Mouse (Mus musculus): Measurements from ENCODE around the gene Eif3f. TPM values are rescaled to one million over a fixed set of nuclear protein-coding genes. Genes with fewer than 3 reads are reported as not detected.

The Eif3f gene
- total RNA-seq, 2 experiments from 2014 or later: 79.2 to 85.2 TPM

DNA sequence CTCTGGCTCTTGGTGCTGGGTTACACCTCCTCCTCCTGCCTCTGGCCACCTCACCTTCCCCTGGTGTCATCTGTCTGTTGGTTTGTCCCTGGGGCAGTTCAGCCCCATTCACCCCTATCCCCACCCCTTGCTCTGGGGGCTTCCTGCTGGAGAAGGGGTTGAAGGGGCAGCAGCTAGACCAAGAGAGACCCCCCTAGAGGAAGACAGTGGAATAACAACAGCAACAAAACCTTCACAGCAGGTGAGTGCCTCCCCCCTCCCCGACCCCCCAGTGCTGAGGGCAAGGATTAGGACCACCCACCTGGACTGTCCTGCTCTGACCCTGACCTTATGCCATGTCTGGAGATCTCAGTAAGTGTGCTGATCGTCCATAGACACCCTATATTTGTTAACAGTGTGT, 31.8 kb downstream of the Eif3f start:
- no peak for DNase-seq (ENCODE audit: low spot score)
- intact Hi-C loops (cut with DNase I): loop anchor here (2.0 kb wide), 2 partner anchors 55 to 63 kb away; no protein-coding TSS in a partner anchor

DNA sequence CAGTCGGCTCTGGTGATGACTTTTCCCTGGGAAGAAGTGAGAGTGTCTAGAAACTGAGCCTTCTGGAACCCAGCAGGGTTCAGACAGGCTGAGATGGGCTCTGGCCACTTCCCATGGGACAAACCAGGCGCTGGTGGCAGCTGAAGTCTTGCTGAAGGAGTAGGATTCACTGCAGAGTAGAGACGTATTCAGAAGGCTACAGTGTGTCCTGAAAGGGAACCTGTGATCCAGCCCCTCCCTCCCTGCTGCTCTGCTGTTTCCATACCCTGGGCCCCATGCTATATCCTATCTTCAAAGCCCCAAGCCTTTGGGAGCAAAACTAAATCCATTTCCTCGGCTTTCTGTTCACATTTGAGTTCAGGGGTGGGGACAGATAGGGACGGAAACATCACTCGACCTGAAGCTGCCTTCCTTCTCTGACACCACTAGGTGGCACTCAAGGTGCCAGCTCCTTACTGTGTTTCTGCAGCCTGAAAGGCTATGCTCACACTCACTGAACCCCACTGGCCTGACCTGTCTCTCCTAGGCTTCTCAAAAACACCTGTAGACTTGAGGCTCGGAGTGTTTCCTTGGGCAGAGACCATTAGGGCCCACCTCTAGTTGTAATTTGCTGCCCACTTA, 32.6 kb downstream of the Eif3f start:
- DNase-seq (ENCODE audit: low spot score): no peak
- intact Hi-C loops (cut with DNase I): loop anchor here (2.0 kb wide), 2 partner anchors 54 to 62 kb away; no protein-coding TSS in a partner anchor

DNA sequence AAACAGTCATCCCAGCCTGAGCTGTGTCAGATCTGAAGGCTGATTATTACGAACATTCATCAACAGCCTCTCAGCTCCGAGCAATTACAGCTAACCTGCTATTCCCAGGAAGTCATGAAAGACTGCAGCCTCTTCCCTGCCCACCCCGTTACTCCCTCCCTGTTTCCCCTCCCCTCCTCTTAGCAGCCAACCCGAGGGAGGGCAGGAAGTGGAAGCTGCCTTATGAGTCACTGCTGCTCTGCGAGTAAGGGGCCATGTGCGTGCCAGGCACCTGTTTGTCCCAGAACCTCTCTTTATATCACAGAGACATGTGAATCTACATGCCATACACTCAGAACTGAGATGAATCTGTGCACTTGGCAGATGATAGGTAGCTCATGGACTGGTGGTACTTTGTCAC, 34.0 kb downstream of the Eif3f start:
- DNase-seq (ENCODE audit: low spot score): no peak
- intact Hi-C loops (cut with DNase I): no loop called here

DNA sequence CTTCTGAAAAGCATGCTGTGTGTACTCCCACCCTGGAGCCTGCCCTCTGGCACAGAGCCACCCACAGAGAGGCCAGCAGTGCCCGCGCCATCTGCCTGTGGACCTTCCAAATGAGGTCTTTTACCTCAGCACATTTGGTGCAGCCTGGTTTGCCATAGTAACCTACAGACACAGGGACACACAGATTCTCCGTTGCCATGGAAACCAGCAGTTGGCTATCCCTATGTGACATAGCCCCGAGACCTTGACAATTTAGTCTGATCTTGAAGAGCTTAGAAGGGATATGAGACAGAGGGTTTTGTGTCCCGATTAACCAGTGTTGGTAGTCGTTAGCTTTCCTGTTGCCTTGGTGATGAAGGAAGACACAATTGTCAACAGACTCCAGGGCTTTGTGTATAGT, 38.1 kb downstream of the Eif3f start:
- intact Hi-C loops (cut with DNase I): no loop called here
- DNase-seq (ENCODE audit: low spot score): no peak

DNA sequence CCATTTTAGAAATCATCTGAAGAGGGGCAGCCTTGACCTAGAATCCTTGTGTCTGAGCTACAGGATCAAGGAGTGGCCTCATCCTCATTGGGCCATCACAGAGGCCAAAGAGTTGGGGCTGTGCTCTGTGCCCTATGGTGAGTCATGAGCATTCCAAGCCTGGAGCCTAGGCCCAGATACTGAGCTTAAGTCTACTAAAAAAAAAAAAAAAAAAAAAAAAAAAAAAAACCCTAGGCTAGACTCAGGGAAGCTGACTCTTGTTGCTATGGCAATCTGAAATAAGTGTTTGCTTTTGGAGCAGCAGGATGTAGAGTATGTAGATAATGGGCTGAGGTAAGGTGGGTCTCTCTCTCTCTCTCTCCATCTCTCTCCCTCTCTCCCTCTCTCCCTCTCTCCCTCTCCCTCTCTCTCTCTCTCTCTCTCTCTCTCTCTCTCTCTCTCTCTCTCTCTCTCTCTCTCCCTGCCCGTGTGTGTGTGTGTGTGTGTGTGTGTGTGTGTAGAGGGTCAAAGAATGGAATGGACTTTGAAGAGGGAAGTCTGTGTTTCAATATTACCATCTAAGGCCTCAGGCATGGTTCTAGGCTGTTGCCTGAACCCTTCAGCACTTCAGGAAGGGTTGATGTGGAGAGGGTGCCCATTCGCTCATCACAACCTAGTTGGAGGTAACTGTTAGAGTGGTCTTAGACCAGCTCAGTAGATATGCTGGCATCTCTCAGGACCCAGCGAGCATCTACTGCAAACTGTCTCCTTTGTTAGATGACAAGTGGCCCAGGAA, 51.9 kb downstream of the Eif3f start:
- intact Hi-C loops (cut with DNase I): no loop called here
- no peak for DNase-seq (ENCODE audit: low spot score)

DNA sequence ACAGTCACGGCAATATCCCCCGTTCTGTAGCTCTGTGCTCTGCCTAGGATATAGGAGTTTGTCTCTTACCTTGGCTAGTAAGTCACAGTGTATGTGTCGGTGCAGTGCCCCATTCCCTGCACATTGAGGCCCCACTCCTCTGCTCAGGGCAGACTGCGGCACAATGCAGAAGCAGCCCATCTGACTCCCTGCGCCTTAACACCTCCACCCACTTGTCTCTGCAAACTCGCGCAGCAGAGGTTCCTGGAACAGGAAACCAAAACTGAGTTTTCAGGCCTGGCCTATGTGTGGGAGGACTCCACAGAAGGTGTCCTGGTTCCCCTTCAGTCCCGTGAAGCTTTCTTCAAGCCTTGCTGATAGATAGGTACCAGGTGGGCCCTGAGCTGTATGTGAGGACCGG, 57.0 kb downstream of the Eif3f start:
- intact Hi-C loops (cut with DNase I): loop anchor here (2.0 kb wide), 1 partner anchor 30 kb away; no protein-coding TSS in a partner anchor
- no peak for DNase-seq (ENCODE audit: low spot score)

Other genes with a start within 250 kb of the Eif3f start
- gene Olfr512, start 221.1 kb upstream of the Eif3f start, total RNA-seq (2021): not detected
- gene Olfr513, start 183.4 kb upstream of the Eif3f start, total RNA-seq (2021): not detected
- not detected for gene Olfr514, start 108.4 kb upstream of the Eif3f start, total RNA-seq (2021)
- not detected for gene Olfr516, start 83.9 kb upstream of the Eif3f start, total RNA-seq (2021)
- gene Olfr517, start 62.0 kb upstream of the Eif3f start, total RNA-seq (2021): not detected
- gene Olfr518, start 49.4 kb upstream of the Eif3f start, total RNA-seq (2021): not detected
- not detected for gene Olfr519, start 40.0 kb upstream of the Eif3f start, total RNA-seq (2021)
- gene Nlrp10, start 4.2 kb upstream of the Eif3f start, total RNA-seq (2021): 10 to 100 TPM; 21.2 to 23.1 TPM
- gene Tub, start 15.9 kb downstream of the Eif3f start, total RNA-seq (2021): under 1 TPM; 0.26 to 0.36 TPM
- gene Ric3, start 148.9 kb downstream of the Eif3f start, total RNA-seq (2021): under 1 TPM; 0.70 to 0.89 TPM
- 1 to 10 TPM; 2.4 to 2.6 TPM for gene Lmo1, start 240.8 kb downstream of the Eif3f start, total RNA-seq (2021)

All from heart, postnatal 25 days (tissue).